Mouse (Mus musculus) embryonic facial prominence, embryonic 15.5 days (tissue): ENCODE data around the gene Zfp677. TPM values are rescaled to one million over a fixed set of nuclear protein-coding genes. Genes with fewer than 3 reads are reported as not detected.
"Not testable (repeated sequence)": the region's sequence is repeated elsewhere in the genome, so short reads cannot be mapped to it uniquely, and the experiment has no call there.

Source experiments
- ATAC-seq: fragments of 200-750 bp; cut with Nextera tagmentation; 2 replicates; pipeline ENCODE4 v1.8.0; 2017; ENCODE audit warnings: low read depth, moderate TSS enrichment; ENCODE audit not compliant: insufficient number of reproducible peaks, low FRiP score, low TSS enrichment
- H3K27ac ChIP-seq: fragments of 300-500 bp; sonication (generic); replicated peaks from 2 replicates; pipeline ENCODE4 v1.5.1; 2015; ENCODE audit warnings: mild to moderate bottlenecking, inconsistent platforms
- H3K27me3 ChIP-seq: fragments of 300-500 bp; sonication (generic); 2 replicates; pipeline ENCODE4 v1.6.1; 2015; ENCODE audit warnings: inconsistent platforms
- H3K36me3 ChIP-seq: fragments of 300-500 bp; sonication (generic); 2 replicates; pipeline ENCODE4 v1.6.1; 2015; ENCODE audit warnings: mild to moderate bottlenecking, inconsistent platforms
- H3K4me1 ChIP-seq: fragments of 300-500 bp; sonication (generic); 2 replicates; pipeline ENCODE4 v1.6.1; 2015; ENCODE audit warnings: inconsistent platforms
- H3K4me2 ChIP-seq: fragments of 300-500 bp; sonication (generic); replicated peaks from 2 replicates; pipeline ENCODE4 v1.6.1; 2015; ENCODE audit warnings: mild to moderate bottlenecking, inconsistent platforms
- H3K4me3 ChIP-seq: fragments of 300-500 bp; sonication (generic); replicated peaks from 2 replicates; pipeline ENCODE4 v1.5.1; 2015; ENCODE audit warnings: mild to moderate bottlenecking, inconsistent platforms
- H3K9ac ChIP-seq: fragments of 300-500 bp; sonication (generic); 2 replicates; pipeline ENCODE4 v1.6.1; 2015; ENCODE audit warnings: inconsistent platforms
- H3K9me3 ChIP-seq: fragments of 300-500 bp; sonication (generic); replicated peaks from 2 replicates; pipeline ENCODE4 v1.6.1; 2016; ENCODE audit warnings: inconsistent platforms
- WGBS: fragments of 180-500 bp; shearing (Covaris S2); methylation state at CpG from one replicate; pipeline ENCODE4 v1.1.7; 2015; 5-methylcytosine and 5-hydroxymethylcytosine counted together
- polyA plus RNA-seq: library from polyadenylated mRNA; unstranded; fragments of >200 nt; fragmentation: Nextera tagmentation; extraction: Ambion mirVana; gene quantifications from 2 replicates; pipeline ENCODE4 v1.2.1, GENCODE M21; 2015

Gene Zfp677
- polyA plus RNA-seq: 3.1 and 3.4 TPM in 2 replicates

DNA sequence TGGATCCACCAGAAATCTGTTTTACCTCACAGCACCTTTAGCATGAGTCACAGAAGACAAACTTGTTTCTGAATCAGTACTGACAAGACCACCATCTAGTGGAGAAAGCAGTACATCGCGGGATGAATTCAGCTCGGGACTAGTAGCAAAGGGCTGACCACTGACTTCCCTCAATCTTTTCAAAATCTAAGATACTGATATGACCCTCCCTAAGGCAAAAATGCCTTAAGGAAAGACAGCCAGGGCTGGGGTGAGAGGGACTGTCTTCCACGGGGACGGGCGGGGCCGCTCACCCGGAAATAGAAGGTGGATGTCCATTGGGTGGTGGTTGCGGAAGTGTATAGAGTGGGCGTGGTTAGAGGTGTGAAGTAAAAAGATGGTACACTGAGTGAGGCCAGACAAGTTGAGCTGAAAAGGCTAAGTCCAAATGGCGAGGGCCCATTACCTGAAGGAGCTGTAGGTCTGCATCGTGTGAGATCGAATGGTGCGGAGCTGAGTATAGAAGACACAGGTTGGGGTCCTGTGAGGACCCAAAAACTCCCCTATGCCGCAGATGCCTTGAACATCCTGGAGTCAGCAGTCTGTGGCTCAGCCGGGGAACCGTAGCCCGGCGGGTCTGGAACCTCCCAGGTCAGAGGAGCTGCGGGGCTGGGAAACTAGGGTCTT is at the start of gene Zfp677:
TSS of gene Zfp677 (plus strand) at position 358 of the 666 bp plus-strand sequence.
- H3K27me3 ChIP-seq: no peaks in the 10 kb centered on the region
- WGBS: 4% methylated on average over 20 of the region's 20 CpGs
- H3K9me3 ChIP-seq: no peaks in the 10 kb centered on the region
- no peaks in the 10 kb centered on the region for H3K4me1 ChIP-seq
- ATAC-seq: peak; percentile 96
- peak within 1 kb of the TSS; percentile 81 for H3K4me2 ChIP-seq
- H3K4me3 ChIP-seq: peak within 1 kb of the TSS; percentile 55
- no peaks in the 10 kb centered on the region for H3K36me3 ChIP-seq
- peak within 1 kb of the TSS; percentile 33 for H3K9ac ChIP-seq
- peak within 1 kb of the TSS; percentile 61 for H3K27ac ChIP-seq

DNA sequence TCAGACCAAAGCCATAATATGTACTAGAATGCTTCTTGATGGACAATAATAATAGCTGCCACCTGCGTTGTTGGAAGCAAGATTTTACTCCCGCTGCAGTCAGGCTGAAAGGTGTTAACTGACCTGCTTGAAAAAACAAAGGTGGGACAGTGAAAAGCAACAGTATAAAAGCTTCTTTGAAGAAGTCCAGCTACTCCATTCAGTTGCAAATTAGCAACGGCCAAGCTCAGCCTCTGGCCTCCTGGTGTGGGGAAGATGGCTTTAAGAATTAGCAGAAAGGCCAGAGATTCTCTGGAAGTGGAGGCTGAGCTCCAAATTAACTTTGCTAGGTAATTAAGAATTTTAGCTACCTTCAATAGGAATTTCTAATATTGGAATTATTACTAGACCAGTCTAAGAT is 15.5 kb upstream of the Zfp677 start:
- not testable (repeated sequence) for H3K4me3 ChIP-seq, H3K36me3 ChIP-seq, H3K9ac ChIP-seq, H3K27ac ChIP-seq, H3K27me3 ChIP-seq, H3K4me2 ChIP-seq, ATAC-seq, H3K4me1 ChIP-seq, H3K9me3 ChIP-seq
- 17% methylated on average over 3 of the region's 3 CpGs for WGBS

DNA sequence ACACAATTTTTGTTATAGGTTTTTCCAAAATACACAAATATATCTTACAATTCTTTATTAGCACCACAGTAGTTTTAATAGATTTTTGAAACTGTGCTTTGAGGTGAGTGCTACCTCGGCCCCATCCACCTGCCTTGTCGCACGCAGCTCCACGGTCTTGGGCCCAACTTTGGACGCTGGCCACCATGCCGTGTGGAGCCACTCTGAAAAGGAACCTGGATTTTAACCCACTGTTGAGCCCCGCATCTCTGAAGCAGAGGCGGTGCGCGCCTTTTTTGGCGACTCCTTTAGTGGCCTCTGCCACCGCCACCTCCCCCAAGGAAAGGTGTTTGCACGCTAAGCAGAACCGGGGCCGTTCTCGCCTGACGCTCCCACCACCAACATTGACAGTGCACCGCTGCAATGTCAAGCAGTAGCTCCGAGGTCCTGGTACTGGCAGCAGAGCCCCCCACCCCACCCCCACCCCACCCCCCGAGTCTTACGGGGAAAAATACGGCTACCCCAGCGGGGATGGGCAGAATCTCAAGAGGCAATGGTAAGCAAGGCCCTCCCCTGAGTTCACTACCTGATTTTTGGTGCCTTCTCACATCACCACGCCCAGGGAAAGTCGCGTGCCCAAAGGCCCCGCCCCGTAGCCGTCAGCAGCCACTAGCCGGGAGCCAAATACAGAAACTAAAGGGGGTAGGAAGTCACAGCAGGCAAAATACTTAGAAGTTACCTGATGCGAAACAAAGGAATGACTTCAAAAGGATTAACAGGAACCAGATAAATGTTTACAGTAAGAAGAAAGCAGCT is 13.4 kb upstream of the Zfp677 start:
- H3K9me3 ChIP-seq: no peaks in the 10 kb centered on the region
- H3K4me3 ChIP-seq: peak overlapping the region; percentile 34
- H3K27ac ChIP-seq: no peak overlapping the region
- H3K4me2 ChIP-seq: peak overlapping the region; percentile 59
- no peak overlapping the region for H3K9ac ChIP-seq
- no peaks in the 10 kb centered on the region for H3K27me3 ChIP-seq
- no peak for ATAC-seq
- H3K4me1 ChIP-seq: no peaks in the 10 kb centered on the region
- H3K36me3 ChIP-seq: no peaks in the 10 kb centered on the region
- WGBS: 8% methylated on average over 31 of the region's 31 CpGs

DNA sequence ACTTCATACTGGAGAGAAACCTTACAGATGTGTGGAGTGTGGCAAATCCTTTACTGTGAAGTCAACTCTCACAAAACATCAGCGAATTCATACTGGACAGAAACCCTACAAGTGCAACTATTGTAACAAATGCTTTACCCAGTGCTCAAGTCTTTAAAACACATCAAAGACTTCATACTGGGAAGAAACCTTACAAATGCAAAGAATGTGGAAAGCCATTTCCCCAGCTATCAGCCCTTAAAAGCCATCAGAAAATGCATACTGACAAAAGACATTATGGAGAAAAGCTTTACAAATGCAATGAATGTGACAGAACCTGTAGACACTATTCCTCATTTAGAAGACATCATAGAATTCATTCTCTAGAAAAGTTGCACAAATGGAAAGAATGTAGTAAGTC is 8.2 kb upstream of the Zfp677 start:
- ATAC-seq: no peak
- Histone ChIP-seq H3K4me3 (no peak overlapping the region), H3K4me1 (no peaks in the 10 kb centered on the region), H3K9me3 (no peaks in the 10 kb centered on the region), H3K27ac (no peak overlapping the region), H3K4me2 (no peak overlapping the region), H3K36me3 (no peaks in the 10 kb centered on the region), H3K9ac (no peak overlapping the region), H3K27me3 (no peaks in the 10 kb centered on the region)
- WGBS: 47% methylated on average over 1 of the region's 1 CpGs

DNA sequence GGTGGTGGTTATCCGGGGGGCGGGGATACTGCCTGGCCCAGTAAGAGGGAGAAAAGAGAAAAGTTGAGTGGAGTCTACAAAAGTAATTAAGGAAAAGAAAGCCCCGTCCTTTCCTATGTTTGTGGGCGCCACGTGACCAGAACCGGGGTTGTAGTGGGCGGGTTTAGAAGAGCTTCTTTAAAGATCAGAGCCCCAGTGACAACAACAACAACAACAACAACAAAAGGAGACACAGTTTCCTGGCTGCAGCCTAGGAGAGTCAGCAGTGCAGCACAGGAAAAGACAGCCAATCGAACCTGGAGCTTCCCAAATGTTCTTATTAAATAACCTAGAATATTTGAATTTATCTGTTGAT is 486 bp downstream of the Zfp677 start:
- Histone ChIP-seq H3K4me2 (peak overlapping the region; percentile 81), H3K9me3 (no peaks in the 10 kb centered on the region), H3K27ac (peak overlapping the region; percentile 61), H3K36me3 (no peaks in the 10 kb centered on the region), H3K4me1 (no peaks in the 10 kb centered on the region), H3K9ac (peak overlapping the region; percentile 33), H3K4me3 (peak overlapping the region; percentile 55), H3K27me3 (no peaks in the 10 kb centered on the region)
- 15% methylated on average over 8 of the region's 8 CpGs for WGBS
- ATAC-seq: 0 out of 2 replicates have a peak, but pooled peaks have one; percentile 11

DNA sequence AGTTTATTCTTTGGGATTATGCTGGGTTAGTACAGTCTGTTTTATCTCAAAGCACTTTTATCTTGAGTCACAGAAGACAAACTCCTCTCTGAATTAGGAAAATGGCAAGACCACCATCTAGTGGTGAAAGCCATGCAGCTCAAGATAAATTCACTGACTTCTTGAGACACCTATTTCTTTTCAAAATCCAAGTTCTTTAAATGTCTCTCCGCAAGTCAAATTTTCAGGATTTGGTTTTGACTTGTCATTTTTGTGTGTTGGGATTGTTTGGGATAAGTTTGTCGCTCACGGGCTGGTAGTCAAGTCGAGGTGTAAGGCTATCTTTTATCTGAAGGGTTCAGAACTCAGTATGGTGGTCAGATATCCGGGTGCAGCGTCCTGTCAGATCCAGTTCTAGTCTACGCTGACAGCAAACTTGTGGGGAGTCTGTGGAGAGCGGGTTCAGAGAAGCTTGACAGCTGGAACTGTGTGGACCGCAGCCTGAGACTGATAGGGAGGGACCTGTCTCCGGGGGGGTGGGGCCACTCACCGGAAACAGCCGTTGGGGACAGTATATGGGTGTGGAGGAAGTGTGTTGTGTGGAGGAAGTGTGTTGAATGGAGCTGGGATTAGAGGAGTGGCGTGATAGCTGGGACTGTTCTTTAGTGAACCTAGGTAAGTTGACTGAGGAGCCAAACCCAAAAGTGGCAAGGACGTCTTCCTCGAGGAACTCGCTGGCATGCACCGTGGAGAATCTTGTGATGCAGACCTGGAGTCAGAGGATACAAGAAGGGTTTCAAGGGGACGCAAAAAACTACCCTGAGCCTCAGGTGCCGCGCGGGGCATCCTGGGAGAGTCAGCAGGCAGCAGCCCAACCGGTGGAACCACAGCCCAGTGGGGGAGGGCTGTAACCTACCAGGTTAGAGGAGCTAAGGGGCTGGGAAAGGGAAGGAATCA is 39.4 kb downstream of the Zfp677 start, which contains the start of gene Zfp54:
TSS of gene Zfp54 (plus strand) at position 564 of the 936 bp plus-strand sequence.
- peak within 1 kb of the TSS; percentile 26; the same call in 1 of the 2 replicates for H3K9ac ChIP-seq
- H3K36me3 ChIP-seq: no peaks in the 10 kb centered on the region
- peak within 1 kb of the TSS; percentile 48 for H3K4me3 ChIP-seq
- no peaks in the 10 kb centered on the region for H3K9me3 ChIP-seq
- H3K4me1 ChIP-seq: no peaks in the 10 kb centered on the region
- ATAC-seq: peak; percentile 96
- peak within 1 kb of the TSS; percentile 83 for H3K27ac ChIP-seq
- H3K4me2 ChIP-seq: peak within 1 kb of the TSS; percentile 84
- 1% methylated on average over 22 of the region's 22 CpGs for WGBS
- H3K27me3 ChIP-seq: no peaks in the 10 kb centered on the region

DNA sequence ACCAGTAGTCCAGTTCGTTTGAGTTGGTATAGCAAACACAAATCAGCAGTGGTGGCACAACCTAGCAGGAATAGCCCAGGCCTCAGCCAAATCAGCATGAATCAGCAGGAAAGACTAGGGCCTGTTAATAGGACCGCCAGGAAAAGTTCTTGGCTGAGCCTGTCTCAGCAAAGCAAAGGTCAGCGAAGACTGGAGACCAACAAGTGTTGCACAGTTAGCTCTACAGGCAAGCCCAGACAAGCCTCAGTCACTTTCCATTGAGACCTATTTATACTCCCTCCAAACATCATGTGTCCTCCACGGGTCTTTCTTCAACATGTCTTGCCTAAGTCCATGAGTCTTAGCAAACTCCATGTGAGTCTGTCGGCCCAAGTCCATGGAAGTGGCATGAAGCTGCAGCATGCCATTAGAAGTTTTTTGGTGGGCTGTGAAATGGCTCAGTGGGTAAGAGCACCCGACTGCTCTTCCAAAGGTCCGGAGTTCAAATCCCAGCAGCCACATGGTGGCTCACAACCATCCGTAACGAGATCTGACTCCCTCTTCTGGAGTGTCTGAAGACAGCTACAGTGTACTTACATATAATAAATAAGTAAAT is 55.4 kb downstream of the Zfp677 start:
- WGBS: 77% methylated on average over 9 of the region's 9 CpGs

More for the DNA sequence above, 55.4 kb downstream of the Zfp677 start:
- not testable (repeated sequence) for H3K4me1 ChIP-seq, H3K9ac ChIP-seq, H3K27me3 ChIP-seq, H3K36me3 ChIP-seq, H3K9me3 ChIP-seq, H3K4me2 ChIP-seq, H3K4me3 ChIP-seq, ATAC-seq, H3K27ac ChIP-seq

Other genes starting within 250 kb of the Zfp677 start
- not detected in 2 replicates for gene Vmn1r234, start 157.7 kb upstream of the Zfp677 start, polyA plus RNA-seq
- not detected in 2 replicates for gene Vmn1r235, start 127.3 kb upstream of the Zfp677 start, polyA plus RNA-seq
- not detected in 2 replicates for gene Vmn1r236, start 100.8 kb upstream of the Zfp677 start, polyA plus RNA-seq
- gene Vmn1r237, start 71.9 kb upstream of the Zfp677 start, polyA plus RNA-seq: not detected in 2 replicates
- 4.6 and 5.6 TPM in 2 replicates for gene Zfp54, start 39.5 kb downstream of the Zfp677 start, polyA plus RNA-seq
- 13.5 and 15.3 TPM in 2 replicates for gene Zfp51, start 66.6 kb downstream of the Zfp677 start, polyA plus RNA-seq
- gene Zfp53, start 105.2 kb downstream of the Zfp677 start, polyA plus RNA-seq: 10.1 and 10.8 TPM in 2 replicates
- 5.0 and 5.4 TPM in 2 replicates for gene Zfp52, start 151.8 kb downstream of the Zfp677 start, polyA plus RNA-seq
- 16.7 and 18.8 TPM in 2 replicates for gene Zfp948, start 183.3 kb downstream of the Zfp677 start, polyA plus RNA-seq